Mouse (Mus musculus) layer of hippocampus, adult 2 months (tissue): Measurements from ENCODE around the gene Zfp202. TPM values are rescaled to one million over a fixed set of nuclear protein-coding genes. Genes with fewer than 3 reads are reported as not detected.

Source experiments
- DNase-seq, 2 experiments: peaks; one replicate each; pipeline ENCODE4 v3.0.0; 2022; ENCODE audit warnings: low spot score in 2 of 2
- H3K27ac ChIP-seq: fragments of 200-600 bp; 2 replicates; pipeline ENCODE4 v1.8.1; 2022
- H3K4me3 ChIP-seq: fragments of 200-600 bp; 2 replicates; pipeline ENCODE4 v1.8.1; 2022; ENCODE audit warnings: mild to moderate bottlenecking
- CTCF ChIP-seq: fragments of 200-600 bp; conservative IDR thresholded peaks from 2 replicates; pipeline ENCODE4 v1.8.1; 2022; ENCODE audit warnings: antibody characterized with exemption, mild to moderate bottlenecking, moderate library complexity
- total RNA-seq, 2 experiments: library from RNA; stranded (reverse); gene quantifications; 2 replicates each; pipeline ENCODE4 v1.2.3; 2021

The Zfp202 gene
- total RNA-seq, 2 experiments from 2014 or later, result 3.2 to 4.4 TPM

- peak; percentile 34 to 62 for DNase-seq
- TF ChIP-seq CTCF, result peak; percentile 84
- no peak overlapping the region for H3K4me3 ChIP-seq
- no peak overlapping the region for H3K27ac ChIP-seq
These were observed 36.0 kb downstream of the Zfp202 start for GRCm38 (mm10) chr9:40227874-40228789.

GRCm38 (mm10) chr9:40228804-40229331, 36.8 kb downstream of the Zfp202 start:
- Histone ChIP-seq H3K27ac (no peak overlapping the region), H3K4me3 (no peak overlapping the region)
- TF ChIP-seq CTCF, result no peak
- no peak for DNase-seq

- H3K4me3 ChIP-seq, result no peak overlapping the region
- TF ChIP-seq CTCF, result no peak
- H3K27ac ChIP-seq, result no peak overlapping the region
- no peak for DNase-seq
These were observed 37.4 kb downstream of the Zfp202 start for GRCm38 (mm10) chr9:40229479-40229878.

- TF ChIP-seq CTCF, result no peak
- H3K4me3 ChIP-seq, result no peak overlapping the region
- DNase-seq, result no peak
These were observed 38.9 kb downstream of the Zfp202 start for GRCm38 (mm10) chr9:40231019-40231418.

DNA sequence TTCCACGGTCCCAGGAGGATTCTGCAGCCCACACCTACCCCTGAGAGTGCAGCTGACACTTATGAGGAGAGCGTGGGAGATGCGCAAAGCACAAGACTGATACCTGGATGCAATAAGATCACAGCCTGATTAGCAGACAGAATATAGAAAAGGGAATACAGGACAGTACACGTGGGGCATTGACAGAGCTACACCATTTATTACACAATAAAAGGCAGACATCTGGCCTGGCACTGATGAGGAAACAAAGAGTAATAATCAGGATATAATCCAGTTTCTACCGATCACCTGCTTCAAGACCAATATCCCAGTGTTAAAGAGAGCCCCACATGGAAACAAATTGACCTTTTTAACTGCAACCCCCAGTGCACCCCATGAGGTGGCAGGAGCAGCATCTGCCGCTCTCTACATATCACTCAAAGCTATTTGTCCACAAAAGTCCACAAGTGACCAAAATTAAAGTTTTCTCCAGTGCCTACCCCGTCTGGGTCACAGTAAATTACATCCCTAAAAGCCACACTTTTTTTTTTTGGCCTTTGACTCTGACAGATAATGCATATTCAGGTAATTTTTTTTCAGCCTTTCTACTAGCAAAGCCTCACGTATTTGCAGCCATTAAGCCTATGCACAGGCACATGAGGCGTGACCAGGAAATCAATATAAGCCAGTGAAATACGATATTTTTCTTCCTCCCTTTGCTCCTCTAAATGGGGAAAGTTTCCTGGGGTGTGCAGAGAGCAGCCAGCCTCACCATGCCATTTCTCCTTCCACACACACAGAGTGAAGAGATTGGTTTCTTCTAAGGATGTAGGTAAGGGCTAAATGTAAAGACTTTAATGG, 42.3 kb downstream of the Zfp202 start:
- Histone ChIP-seq H3K4me3 (no peak overlapping the region), H3K27ac (no peak overlapping the region)
- no peak for TF ChIP-seq CTCF
- no peak for DNase-seq

More at GRCm38 (mm10) chr9:40231019-40231418, 38.9 kb downstream of the Zfp202 start:
- no peak overlapping the region for H3K27ac ChIP-seq

DNA sequence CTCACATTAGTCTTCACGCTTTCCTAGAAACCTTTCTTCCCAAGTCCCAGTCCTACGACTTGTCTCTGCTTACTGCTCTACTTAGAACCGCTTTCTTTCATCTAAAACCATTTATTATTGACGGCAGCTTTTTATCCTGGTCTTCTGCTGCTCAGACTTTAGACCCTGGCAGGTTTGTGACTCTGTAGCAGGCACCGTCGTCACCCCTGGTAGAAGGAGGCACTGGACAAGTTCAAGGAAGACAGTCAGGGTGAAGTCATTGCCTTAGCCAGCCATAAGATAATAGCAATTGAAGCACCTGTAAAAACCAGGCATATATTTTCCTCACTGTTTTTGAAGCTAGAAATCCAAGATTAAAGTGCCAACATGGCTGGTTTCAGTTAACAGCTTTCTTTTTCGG, 43.1 kb downstream of the Zfp202 start:
- no peak for TF ChIP-seq CTCF
- H3K27ac ChIP-seq, result no peak overlapping the region
- DNase-seq, result no peak
- H3K4me3 ChIP-seq, result no peak overlapping the region

DNA sequence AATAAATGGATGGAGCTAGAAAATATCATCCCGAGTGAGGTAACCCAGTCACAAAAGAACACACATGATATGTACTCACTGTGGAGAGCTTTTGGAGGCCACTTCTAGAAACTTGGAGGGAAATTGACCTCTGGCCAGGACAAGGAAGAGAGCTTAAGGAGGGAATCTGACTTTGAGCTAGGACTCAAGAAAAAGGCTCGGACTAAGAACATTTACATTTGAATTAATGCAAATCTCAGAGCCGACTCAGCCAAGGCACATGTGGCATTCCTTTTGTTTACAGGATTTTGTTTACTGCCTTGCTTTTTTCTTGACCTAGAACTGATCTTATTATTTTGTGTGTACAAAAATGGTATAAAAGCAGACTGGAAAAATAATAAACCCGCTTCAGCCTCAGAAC, 47.6 kb downstream of the Zfp202 start:
- no peak overlapping the region for H3K27ac ChIP-seq
- no peak overlapping the region for H3K4me3 ChIP-seq
- TF ChIP-seq CTCF, result no peak
- DNase-seq, result no peak

- no peak overlapping the region for H3K27ac ChIP-seq
- no peak for DNase-seq
- no peak overlapping the region for H3K4me3 ChIP-seq
- TF ChIP-seq CTCF, result no peak
These were observed 48.2 kb downstream of the Zfp202 start for GRCm38 (mm10) chr9:40240311-40240710.

- no peak for TF ChIP-seq CTCF
- peak overlapping the region; percentile 97 for H3K27ac ChIP-seq
- peak; percentile 53 to 54 for DNase-seq
- H3K4me3 ChIP-seq, result peak overlapping the region; percentile 52
These were observed 49.2 kb downstream of the Zfp202 start for GRCm38 (mm10) chr9:40241223-40241801.

- TF ChIP-seq CTCF, result no peak
- H3K27ac ChIP-seq, result peak overlapping the region; percentile 97
- peak; percentile 33 to 69 for DNase-seq
- H3K4me3 ChIP-seq, result peak overlapping the region; percentile 52
These were observed 50.1 kb downstream of the Zfp202 start for GRCm38 (mm10) chr9:40241951-40242888.

GRCm38 (mm10) chr9:40245466-40245865, 53.4 kb downstream of the Zfp202 start:
- H3K4me3 ChIP-seq, result no peak overlapping the region
- no peak for DNase-seq
- no peak for TF ChIP-seq CTCF
- no peak overlapping the region for H3K27ac ChIP-seq
